36 mouse cellular contexts compared by ENCODE assay signal in the genomic region with DNA sequence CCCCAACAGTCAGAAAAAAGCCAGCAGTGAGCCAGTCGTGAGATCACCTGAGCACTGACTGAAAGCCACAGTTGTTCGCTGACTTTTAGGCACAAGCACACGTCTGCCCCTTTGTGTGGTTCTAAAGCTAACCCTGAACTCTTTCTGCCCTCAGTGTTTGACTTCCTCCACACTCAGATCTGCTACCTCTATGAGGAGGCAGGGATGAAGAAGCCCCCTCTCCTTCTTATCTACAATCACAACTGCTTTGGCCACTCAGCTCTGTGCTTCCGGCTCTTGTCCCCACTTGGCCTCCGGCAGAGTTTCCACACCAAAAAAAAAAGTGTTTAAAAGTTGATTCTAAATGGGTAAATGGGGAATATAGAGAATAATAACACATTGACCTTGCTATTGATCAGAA. TPM values are rescaled to one million over a fixed set of nuclear protein-coding genes. Genes with fewer than 3 reads are reported as not detected.
DNase-seq lines count a peak whose midpoint lies in the region; ATAC-seq and TF ChIP-seq lines count a peak whose summit lies in the region.
"Had no signal": no experiment of that assay in that cellular context is flagged by ENCODE, and none has a peak within 500 bp of the region (broad histone marks: within the 10 kb centered on the region; RNA-seq: fewer than 3 reads in every experiment).

No protein-coding gene starts in this region.

- no peaks in the 10 kb centered on the region for H3K27me3 ChIP-seq in heart, embryonic 10.5 days (ENCODE audit: insufficient read depth, poor library complexity, severe bottlenecking)
- no peaks in the 10 kb centered on the region for H3K27me3 ChIP-seq in heart, embryonic 11.5 days (ENCODE audit: control insufficient read depth, insufficient read depth, low read length)
- no peaks in the 10 kb centered on the region for H3K27me3 ChIP-seq in lung, embryonic 14.5 days (ENCODE audit: insufficient read depth, low read length)
- H3K27me3 ChIP-seq: forebrain, embryonic 13.5 days; heart, embryonic 15.5 days; hindbrain, embryonic 12.5 days; limb, embryonic 13.5 days; neural tube, embryonic 13.5 days had no signal

- peaks cover 72% of the 10 kb centered on the region for H3K36me3 ChIP-seq in heart, embryonic 10.5 days
- H3K36me3 ChIP-seq in heart, embryonic 11.5 days (ENCODE audit: control insufficient read depth, insufficient read depth, low read length) = peaks cover 8% of the 10 kb centered on the region
- H3K36me3 ChIP-seq in lung, embryonic 14.5 days (ENCODE audit: insufficient read depth) = peaks cover 60% of the 10 kb centered on the region
- H3K36me3 ChIP-seq: midbrain, embryonic 13.5 days; neural tube, embryonic 13.5 days had no signal

- H3K4me2 ChIP-seq in heart, embryonic 11.5 days = no peak overlapping the region
- no peak overlapping the region for H3K4me2 ChIP-seq in lung, embryonic 14.5 days
- H3K4me2 ChIP-seq: forebrain, embryonic 13.5 days; heart, embryonic 15.5 days; hindbrain, embryonic 12.5 days; limb, embryonic 13.5 days; liver, embryonic 11.5 days; midbrain, embryonic 13.5 days; neural tube, embryonic 13.5 days had no signal

- no peak for DNase-seq in heart, embryonic 10.5 days (ENCODE audit: low spot score)
- DNase-seq in lung, embryonic 14.5 days = peak; percentile 27
- no peak for DNase-seq in lung, adult 18-20 months
- no peak for DNase-seq in embryo, embryonic 10.5 days (ENCODE audit: low spot score)
- DNase-seq: adrenal gland, postnatal 36 days; B cell, adult 2 months; cerebellum, adult 2 months; cerebellum, postnatal 14 days; gastrocnemius, postnatal 25 days; kidney, adult 8-10 months; kidney, postnatal 4 days; thymus, postnatal 4 days had no signal

- no peaks in the 10 kb centered on the region for H3K9me3 ChIP-seq in heart, embryonic 10.5 days
- no peaks in the 10 kb centered on the region for H3K9me3 ChIP-seq in heart, embryonic 11.5 days (replicated peaks; ENCODE audit: control insufficient read depth, low read length)
- no peaks in the 10 kb centered on the region for H3K9me3 ChIP-seq in lung, embryonic 14.5 days (ENCODE audit: low read depth, low read length)
- H3K9me3 ChIP-seq: forebrain, embryonic 13.5 days; heart, embryonic 15.5 days; hindbrain, embryonic 12.5 days; limb, embryonic 13.5 days; midbrain, embryonic 13.5 days; neural tube, embryonic 13.5 days had no signal

- H3K4me1 ChIP-seq in heart, embryonic 10.5 days = peaks cover 10% of the 10 kb centered on the region
- H3K4me1 ChIP-seq in heart, embryonic 11.5 days (ENCODE audit: control insufficient read depth, insufficient read depth, low read length) = no peaks in the 10 kb centered on the region; the same call in 1 of the 2 replicates
- peaks cover 8% of the 10 kb centered on the region; the same call in 1 of the 2 replicates for H3K4me1 ChIP-seq in lung, embryonic 14.5 days (ENCODE audit: insufficient read depth)
- peaks cover 6% of the 10 kb centered on the region; the same call in 1 of the 2 replicates for H3K4me1 ChIP-seq in brown adipose tissue, adult 24 weeks (ENCODE audit: control insufficient read depth, insufficient read depth, insufficient read length, low read length)
- H3K4me1 ChIP-seq: forebrain, embryonic 13.5 days; hindbrain, embryonic 12.5 days; midbrain, embryonic 13.5 days had no signal

- ATAC-seq in heart, embryonic 11.5 days (replicated peaks; ENCODE audit: insufficient number of reproducible peaks, low FRiP score, low TSS enrichment) = no peak
- no peak for ATAC-seq in lung, embryonic 14.5 days (ENCODE audit: insufficient read depth)
- peak; percentile 15 to 51; a peak in 2 of 4 replicates for ATAC-seq in hematopoietic stem cell, adult 5-6 weeks (replicated peaks in 1 of 2; ENCODE audit: insufficient read depth in 1 of 2, low FRiP score in 2 of 2, low TSS enrichment in 1 of 2, low read depth in 1 of 2, poor library complexity in 2 of 2, severe bottlenecking in 2 of 2)
- ATAC-seq: forebrain, embryonic 13.5 days; hindbrain, postnatal 0 days; intestine, embryonic 16.5 days; midbrain, embryonic 13.5 days had no signal

- no peak overlapping the region for H3K9ac ChIP-seq in heart, embryonic 11.5 days (ENCODE audit: low read depth, low read length)
- no peak overlapping the region for H3K9ac ChIP-seq in lung, embryonic 14.5 days
- H3K9ac ChIP-seq: forebrain, embryonic 13.5 days; heart, embryonic 15.5 days; hindbrain, embryonic 12.5 days; limb, embryonic 13.5 days; midbrain, embryonic 13.5 days; neural tube, embryonic 13.5 days had no signal

- no peak for TF ChIP-seq CTCF in lung, embryonic 14.5 days (IDR thresholded peaks at IDR 0.05; ENCODE audit: low read depth)

- no peak overlapping the region for H3K4me3 ChIP-seq in heart, embryonic 10.5 days
- no peak overlapping the region for H3K4me3 ChIP-seq in heart, embryonic 11.5 days (ENCODE audit: low read depth, low read length)
- no peak overlapping the region for H3K4me3 ChIP-seq in lung, embryonic 14.5 days (ENCODE audit: low read depth, low read length)
- H3K4me3 ChIP-seq in brown adipose tissue, adult 24 weeks (ENCODE audit: insufficient read depth, low read depth, low read length) = no peak overlapping the region
- H3K4me3 ChIP-seq: forebrain, embryonic 13.5 days; heart, embryonic 15.5 days; hindbrain, embryonic 12.5 days; limb, embryonic 13.5 days; midbrain, embryonic 13.5 days; neural tube, embryonic 13.5 days had no signal

- H3K27ac ChIP-seq in heart, embryonic 10.5 days = peak overlapping the region; percentile 62
- H3K27ac ChIP-seq in heart, embryonic 11.5 days (ENCODE audit: low read depth, low read length) = no peak overlapping the region
- H3K27ac ChIP-seq in lung, embryonic 14.5 days (ENCODE audit: low read depth) = peak overlapping the region; percentile 77; the same call in 1 of the 2 replicates
- peak overlapping the region; percentile 89 for H3K27ac ChIP-seq in brown adipose tissue, adult 24 weeks (replicated peaks; ENCODE audit: low read depth, low read length)
- H3K27ac ChIP-seq: forebrain, embryonic 13.5 days; heart, embryonic 15.5 days; hindbrain, embryonic 12.5 days; hindbrain, postnatal 0 days; kidney, postnatal 0 days; limb, embryonic 13.5 days; macrophage; midbrain, embryonic 13.5 days; neural tube, embryonic 13.5 days had no signal

- 46% methylated on average over 5 of the region's 5 CpGs for WGBS in heart, embryonic 10.5 days
- 42% methylated on average over 5 of the region's 5 CpGs for WGBS in heart, embryonic 11.5 days (ENCODE audit: insufficient replicate concordance)
- 38% methylated on average over 5 of the region's 5 CpGs for WGBS in lung, embryonic 14.5 days

RNA-seq across cellular contexts. Expression of a gene that starts 7.0 kb away (rescaled TPM):
- polyA plus RNA-seq in heart, embryonic 10.5 days (2016; fragmentation: Nextera tagmentation; extraction: Ambion mirVana) = 0.10 and 0.17 TPM in 2 replicates
- polyA plus RNA-seq in heart, embryonic 11.5 days (2014; fragmentation: Nextera tagmentation; extraction: Ambion mirVana) = 0.11 and 0.33 TPM in 2 replicates
- 0.16 and 0.20 TPM in 2 replicates for polyA plus RNA-seq in lung, embryonic 14.5 days (2014; fragmentation: Nextera tagmentation; extraction: Ambion mirVana)
- polyA plus RNA-seq in brown adipose tissue, adult 24 weeks (2012; ENCODE audit: insufficient read depth, insufficient read length, missing spikeins) = not detected in 2 replicates
- not detected in 2 replicates for total RNA-seq in hematopoietic stem cell, adult 5-6 weeks (2017)
- total RNA-seq: adrenal gland, adult 18-20 months; adrenal gland, postnatal 36 days; hindbrain, postnatal 0 days; layer of hippocampus, adult 8-10 months; layer of hippocampus, postnatal 25 days; left cerebral cortex, postnatal 36 days; megakaryocyte-erythroid progenitor cell, adult 5-6 weeks had no signal
- polyA plus RNA-seq: brain, embryonic 14.5 days; cerebellum, adult 2 months; embryonic facial prominence, embryonic 11.5 days; forebrain, embryonic 13.5 days; hindbrain, embryonic 12.5 days; hindbrain, postnatal 0 days; intestine, embryonic 16.5 days; liver, embryonic 11.5 days; liver, embryonic 16.5 days; macrophage; midbrain, embryonic 13.5 days; neural tube, embryonic 13.5 days; thymus, postnatal 0 days had no signal

RNA-seq across cellular contexts. Expression of a gene that starts 59.8 kb away (rescaled TPM):
- 0.99 and 1.7 TPM in 2 replicates for polyA plus RNA-seq in heart, embryonic 10.5 days (2016; fragmentation: Nextera tagmentation; extraction: Ambion mirVana)
- polyA plus RNA-seq in heart, embryonic 11.5 days (2014; fragmentation: Nextera tagmentation; extraction: Ambion mirVana) = 2.5 and 3.1 TPM in 2 replicates
- polyA plus RNA-seq in lung, embryonic 14.5 days (2014; fragmentation: Nextera tagmentation; extraction: Ambion mirVana) = 0.68 and 1.1 TPM in 2 replicates
- not detected in 2 replicates for polyA plus RNA-seq in brown adipose tissue, adult 24 weeks (2012; ENCODE audit: insufficient read depth, insufficient read length, missing spikeins)
- not detected in 2 replicates for total RNA-seq in hematopoietic stem cell, adult 5-6 weeks (2017)
- total RNA-seq: left cerebral cortex, adult 8-10 months; left cerebral cortex, postnatal 36 days; megakaryocyte-erythroid progenitor cell, adult 5-6 weeks had no signal
- polyA plus RNA-seq: liver, embryonic 16.5 days; macrophage had no signal

Comparison
In these comparisons a context has a peak if more than half of its experiments do, and no peak if none do; other contexts are left out.
1. ATAC-seq: peak in hematopoietic stem cell, adult 5-6 weeks (2 of 2); none in heart, embryonic 11.5 days (single experiment) and lung, embryonic 14.5 days (single experiment).